Mouse (Mus musculus) midbrain, postnatal 0 days (tissue): ENCODE results near the gene Tjp2. TPM values are rescaled to one million over a fixed set of nuclear protein-coding genes. Genes with fewer than 3 reads are reported as not detected.
"Not testable (repeated sequence)": the region's sequence is repeated elsewhere in the genome, so short reads cannot be mapped to it uniquely, and the experiment has no call there.

ENCODE experiments used
- ATAC-seq: fragments of 200-750 bp; cut with Nextera tagmentation; 2 replicates; pipeline ENCODE4 v1.8.0; 2017; ENCODE audit warnings: moderate number of reproducible peaks, mild to moderate bottlenecking, moderate TSS enrichment, moderate library complexity; ENCODE audit not compliant: low FRiP score
- DNase-seq: peaks from one replicate; pipeline ENCODE4 v3.0.0-alpha.2; 2015; ENCODE audit warnings: low spot score
- H3K27ac ChIP-seq: fragments of 300-500 bp; sonication (generic); 2 replicates; pipeline ENCODE4 v1.5.1; 2014; ENCODE audit warnings: low read depth, mild to moderate bottlenecking, low read length, mixed read lengths
- H3K27me3 ChIP-seq: fragments of 300-500 bp; sonication (generic); 2 replicates; pipeline ENCODE4 v1.6.1; 2014; ENCODE audit warnings: low read length, control low read depth, mixed read lengths; ENCODE audit not compliant: insufficient read depth
- H3K36me3 ChIP-seq: fragments of 300-500 bp; sonication (generic); 2 replicates; pipeline ENCODE4 v1.6.1; 2014; ENCODE audit warnings: low read length, control low read depth, mixed read lengths; ENCODE audit not compliant: insufficient read depth
- H3K4me1 ChIP-seq: fragments of 300-500 bp; sonication (generic); 2 replicates; pipeline ENCODE4 v1.6.1; 2014; ENCODE audit warnings: mild to moderate bottlenecking, control low read depth, antibody characterized with exemption, low read length, mixed read lengths; ENCODE audit not compliant: insufficient read depth
- H3K4me2 ChIP-seq: fragments of 300-500 bp; sonication (generic); 2 replicates; pipeline ENCODE4 v1.6.1; 2014; ENCODE audit warnings: low read depth, mild to moderate bottlenecking, low read length, mixed read lengths; ENCODE audit not compliant: poor library complexity, severe bottlenecking
- H3K4me3 ChIP-seq: fragments of 300-500 bp; sonication (generic); 2 replicates; pipeline ENCODE4 v1.5.1; 2014; ENCODE audit warnings: low read depth, mild to moderate bottlenecking, low read length, moderate library complexity
- H3K9ac ChIP-seq: fragments of 300-500 bp; sonication (generic); replicated peaks from 2 replicates; pipeline ENCODE4 v1.6.1; 2014; ENCODE audit warnings: mild to moderate bottlenecking, low read length, moderate library complexity, mixed read lengths; ENCODE audit not compliant: poor library complexity, severe bottlenecking
- H3K9me3 ChIP-seq: fragments of 300-500 bp; sonication (generic); 2 replicates; pipeline ENCODE4 v1.6.1; 2016; ENCODE audit warnings: low read length, control low read depth
- CTCF ChIP-seq: IDR thresholded peaks from 2 replicates; pipeline ENCODE4 v1.5.1; 2016; ENCODE audit warnings: antibody characterized with exemption, mild to moderate bottlenecking
- WGBS: fragments of 180-500 bp; shearing (Covaris S2); extraction: QIAGEN DNeasy Blood & Tissue Kit; methylation state at CpG from one replicate; pipeline ENCODE4 v1.1.7; 2014; 5-methylcytosine and 5-hydroxymethylcytosine counted together
- polyA plus RNA-seq: library from polyadenylated mRNA; unstranded; fragments of >200 nt; fragmentation: Nextera tagmentation; extraction: Ambion mirVana; gene quantifications from 2 replicates; pipeline ENCODE4 v1.2.1, GENCODE M21; 2015
- total RNA-seq: library from RNA; depleted of rRNA; stranded (reverse); fragments of >200 nt; gene quantifications from 2 replicates; pipeline ENCODE4 v1.2.3, GENCODE M21; 2014

Tjp2 gene
- total and polyA plus RNA-seq, 2 experiments from 2014 or later = 11.2 to 18.7 TPM

GRCm38 (mm10) chr19:24102562-24103126, 122.2 kb downstream of the Tjp2 start:
- H3K9ac ChIP-seq = no peak overlapping the region
- 96% methylated on average over 10 of the region's 10 CpGs for WGBS
- H3K27me3 ChIP-seq = no peaks in the 10 kb centered on the region
- H3K4me1 ChIP-seq = no peaks in the 10 kb centered on the region
- no peak overlapping the region for H3K4me2 ChIP-seq
- ATAC-seq = no peak
- peaks cover 7% of the 10 kb centered on the region; the same call in 1 of the 2 replicates for H3K36me3 ChIP-seq
- DNase-seq = no peak
- TF ChIP-seq CTCF = no peak
- no peak overlapping the region for H3K27ac ChIP-seq
- no peak overlapping the region for H3K4me3 ChIP-seq
- H3K9me3 ChIP-seq = no peaks in the 10 kb centered on the region

- Histone ChIP-seq H3K4me3 (no peak overlapping the region), H3K9me3 (no peaks in the 10 kb centered on the region), H3K9ac (no peak overlapping the region), H3K4me1 (no peaks in the 10 kb centered on the region), H3K27ac (no peak overlapping the region), H3K36me3 (peaks cover 9% of the 10 kb centered on the region), H3K4me2 (no peak overlapping the region), H3K27me3 (no peaks in the 10 kb centered on the region)
- DNase-seq = peak; percentile 44
- no peak for ATAC-seq
- 76% methylated on average over 6 of the region's 6 CpGs for WGBS
- peak; percentile 61 for TF ChIP-seq CTCF
These were observed 123.6 kb downstream of the Tjp2 start for GRCm38 (mm10) chr19:24101183-24101582.

GRCm38 (mm10) chr19:24098691-24099090, 126.1 kb downstream of the Tjp2 start:
- Histone ChIP-seq H3K4me3 (no peak overlapping the region), H3K9me3 (no peaks in the 10 kb centered on the region), H3K27ac (no peak overlapping the region), H3K36me3 (peaks cover 12% of the 10 kb centered on the region), H3K9ac (no peak overlapping the region), H3K4me2 (no peak overlapping the region), H3K4me1 (no peaks in the 10 kb centered on the region), H3K27me3 (no peaks in the 10 kb centered on the region)
- DNase-seq (no peak), ATAC-seq (no peak)
- no peak for TF ChIP-seq CTCF
- 89% methylated on average over 10 of the region's 10 CpGs for WGBS

GRCm38 (mm10) chr19:24097666-24098455, 127.0 kb downstream of the Tjp2 start:
- no peaks in the 10 kb centered on the region for H3K27me3 ChIP-seq
- H3K4me3 ChIP-seq = no peak overlapping the region
- H3K9me3 ChIP-seq = no peaks in the 10 kb centered on the region
- ATAC-seq (no peak), DNase-seq (no peak)
- no peak overlapping the region for H3K9ac ChIP-seq
- TF ChIP-seq CTCF = no peak
- 82% methylated on average over 16 of the region's 16 CpGs for WGBS
- no peaks in the 10 kb centered on the region for H3K4me1 ChIP-seq
- H3K4me2 ChIP-seq = no peak overlapping the region
- no peak overlapping the region for H3K27ac ChIP-seq
- peaks cover 12% of the 10 kb centered on the region for H3K36me3 ChIP-seq

GRCm38 (mm10) chr19:24092060-24092459, 132.8 kb downstream of the Tjp2 start:
- not testable (repeated sequence) for H3K9me3 ChIP-seq, ATAC-seq, H3K27me3 ChIP-seq, H3K4me2 ChIP-seq, H3K9ac ChIP-seq, DNase-seq, H3K36me3 ChIP-seq, H3K27ac ChIP-seq, H3K4me1 ChIP-seq, H3K4me3 ChIP-seq
- 75% methylated on average over 8 of the region's 8 CpGs for WGBS

GRCm38 (mm10) chr19:24090366-24090765, 134.5 kb downstream of the Tjp2 start:
- DNase-seq (no peak), ATAC-seq (no peak)
- no peak overlapping the region for H3K27ac ChIP-seq
- H3K4me2 ChIP-seq = no peak overlapping the region
- H3K36me3 ChIP-seq = no peaks in the 10 kb centered on the region
- H3K9me3 ChIP-seq = no peaks in the 10 kb centered on the region
- H3K4me1 ChIP-seq = no peaks in the 10 kb centered on the region
- no peak overlapping the region for H3K9ac ChIP-seq
- 95% methylated on average over 2 of the region's 2 CpGs for WGBS
- no peaks in the 10 kb centered on the region for H3K27me3 ChIP-seq
- H3K4me3 ChIP-seq = no peak overlapping the region
- no peak for TF ChIP-seq CTCF
